14 mouse cellular contexts compared by ENCODE assay signal in genomic region chr17:13572204-13572833, GRCm38 (mm10).
DNase-seq lines count a peak whose midpoint lies in the region; ATAC-seq and TF ChIP-seq lines count a peak whose summit lies in the region.
"Had no signal": no experiment of that assay in that cellular context is flagged by ENCODE, and none has a peak within 500 bp of the region (broad histone marks: within the 10 kb centered on the region; RNA-seq: fewer than 3 reads in every experiment).

No protein-coding gene starts in this region.

- H3K27ac ChIP-seq in heart, embryonic 14.5 days (replicated peaks in 1 of 2; ENCODE audit: control insufficient read depth in 1 of 2, insufficient read depth in 1 of 2, low read depth in 2 of 2, low read length in 2 of 2) = no peak overlapping the region
- peak overlapping the region; percentile 78 for H3K27ac ChIP-seq in forebrain, embryonic 12.5 days
- H3K27ac ChIP-seq in liver, embryonic 14.5 days = no peak overlapping the region
- H3K27ac ChIP-seq: hindbrain, postnatal 0 days had no signal

- no peak for TF ChIP-seq CTCF in liver, embryonic 14.5 days (IDR thresholded peaks at IDR 0.05; ENCODE audit: low read depth)

- no peaks in the 10 kb centered on the region for H3K9me3 ChIP-seq in heart, embryonic 14.5 days (ENCODE audit: control insufficient read depth, low read length)
- H3K9me3 ChIP-seq in forebrain, embryonic 12.5 days = no peaks in the 10 kb centered on the region
- no peaks in the 10 kb centered on the region for H3K9me3 ChIP-seq in liver, embryonic 14.5 days (ENCODE audit: control insufficient read depth, low read length)

- no peak overlapping the region for H3K4me2 ChIP-seq in heart, embryonic 14.5 days (ENCODE audit: low read length)
- no peak overlapping the region for H3K4me2 ChIP-seq in forebrain, embryonic 12.5 days
- H3K4me2 ChIP-seq in liver, embryonic 14.5 days (ENCODE audit: low read depth) = no peak overlapping the region

- H3K27me3 ChIP-seq in heart, embryonic 14.5 days (ENCODE audit: control insufficient read depth, insufficient read depth, low read length) = no peaks in the 10 kb centered on the region
- no peaks in the 10 kb centered on the region for H3K27me3 ChIP-seq in forebrain, embryonic 12.5 days
- H3K27me3 ChIP-seq in liver, embryonic 14.5 days (ENCODE audit: control insufficient read depth, insufficient read depth, low read length) = no peaks in the 10 kb centered on the region

- no peaks in the 10 kb centered on the region for H3K36me3 ChIP-seq in heart, embryonic 14.5 days (ENCODE audit: control insufficient read depth, insufficient read depth, low read length)
- H3K36me3 ChIP-seq in forebrain, embryonic 12.5 days (replicated peaks) = no peaks in the 10 kb centered on the region
- no peaks in the 10 kb centered on the region for H3K36me3 ChIP-seq in liver, embryonic 14.5 days (replicated peaks; ENCODE audit: control insufficient read depth, insufficient read depth, low read depth)
- H3K36me3 ChIP-seq: G1E had no signal

- peak; percentile 65 for TF ChIP-seq EP300 in liver, embryonic 14.5 days (IDR thresholded peaks at IDR 0.05; ENCODE audit: low read depth)

- DNase-seq in heart, adult 9 months (ENCODE audit: low spot score in 2 of 2) = no peak
- no peak for DNase-seq in liver, embryonic 14.5 days (ENCODE audit: low read depth in 3 of 3, low spot score in 3 of 3)
- DNase-seq in naive thymus-derived CD4-positive, alpha-beta T cell, adult 2 months (ENCODE audit: low read depth) = peak; percentile 17
- DNase-seq in spleen, adult 12 weeks (ENCODE audit: low spot score) = no peak
- no peak for DNase-seq in right cerebral cortex, adult 2 months (ENCODE audit: low spot score in 2 of 2)
- DNase-seq in adrenal gland, postnatal 36 days = no peak
- DNase-seq: cerebellum, adult 11 months; gastrocnemius, postnatal 36 days; kidney, postnatal 4 days had no signal

- H3K4me1 ChIP-seq in heart, embryonic 14.5 days (ENCODE audit: control insufficient read depth in 2 of 2, insufficient read depth in 2 of 2, low read length in 2 of 2) = peaks cover 10 to 12% of the 10 kb centered on the region in 2 experiments; a peak in 2 of 4 replicates
- peaks cover 29% of the 10 kb centered on the region for H3K4me1 ChIP-seq in forebrain, embryonic 12.5 days
- H3K4me1 ChIP-seq in liver, embryonic 14.5 days (replicated peaks; ENCODE audit: control insufficient read depth in 2 of 2, insufficient read depth in 2 of 2, low read length in 1 of 2) = peaks cover 0 to 2% of the 10 kb centered on the region in 2 experiments; a peak in 1 of 4 replicates

- no peak overlapping the region for H3K9ac ChIP-seq in heart, embryonic 14.5 days (ENCODE audit: low read length)
- H3K9ac ChIP-seq in forebrain, embryonic 12.5 days = no peak overlapping the region
- no peak overlapping the region for H3K9ac ChIP-seq in liver, embryonic 14.5 days (replicated peaks)

- no peak overlapping the region for H3K4me3 ChIP-seq in heart, embryonic 14.5 days (ENCODE audit: control insufficient read depth in 1 of 2, insufficient read depth in 1 of 2, low read depth in 1 of 2, low read length in 2 of 2)
- H3K4me3 ChIP-seq in forebrain, embryonic 12.5 days (replicated peaks) = no peak overlapping the region
- H3K4me3 ChIP-seq in liver, embryonic 14.5 days (ENCODE audit: insufficient read depth in 1 of 2, low read depth in 2 of 2, low read length in 2 of 2) = no peak overlapping the region
- H3K4me3 ChIP-seq: myocyte had no signal

- 26% methylated on average over 8 of the region's 8 CpGs for WGBS in heart, embryonic 14.5 days
- WGBS in forebrain, embryonic 12.5 days = 54% methylated on average over 8 of the region's 8 CpGs
- WGBS in liver, embryonic 14.5 days (ENCODE audit: insufficient replicate concordance) = 28% methylated on average over 8 of the region's 8 CpGs

- ATAC-seq in heart, embryonic 14.5 days (ENCODE audit: insufficient number of reproducible peaks, insufficient read depth, low FRiP score, low read depth) = 0 out of 2 replicates have a peak, but pooled peaks have one; percentile 16
- no peak for ATAC-seq in forebrain, embryonic 12.5 days (ENCODE audit: low FRiP score)
- ATAC-seq in liver, embryonic 14.5 days (ENCODE audit: insufficient read depth) = peak; percentile 86
- ATAC-seq: hindbrain, postnatal 0 days had no signal
